Mouse (Mus musculus): ENCODE measurements around the gene Rnf212. TPM values are rescaled to one million over a fixed set of nuclear protein-coding genes. Genes with fewer than 3 reads are reported as not detected.

Rnf212 gene
- polyA plus RNA-seq (2012; rRNA removed; ENCODE audit: low replicate concordance), result not detected in 2 replicates

GRCm38 (mm10) chr5:108774630-108775306, at the start of gene Rnf212:
Rnf212 (minus strand) TSS chr5:108774982.

GRCm38 (mm10) chr5:108808750-108809149, 34.0 kb upstream of the Rnf212 start, which contains the start of gene Vmn2r8:
Vmn2r8 (minus strand) TSS chr5:108808850.

DNA sequence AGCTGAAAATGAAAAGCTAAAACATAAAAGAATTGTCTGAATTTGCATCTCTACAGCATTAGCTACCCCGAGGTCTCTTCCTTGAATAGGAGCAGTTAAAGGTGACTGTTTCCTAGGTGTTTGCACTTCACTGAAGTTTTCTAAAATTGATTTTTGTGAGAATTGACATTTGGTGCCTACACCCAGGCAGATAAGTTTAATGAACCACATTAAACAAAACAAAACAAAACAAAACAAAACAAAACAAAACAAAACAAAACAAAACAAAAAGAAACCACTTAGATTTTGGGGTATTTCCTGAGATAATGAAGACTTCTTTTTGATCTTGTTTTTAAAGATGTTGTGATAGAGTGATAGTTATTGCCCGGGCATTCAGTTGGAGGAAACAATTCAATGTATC, 20.5 kb upstream of the Rnf212 start, which contains the start of gene Tmed11:
Gene Tmed11 (minus strand): TSS at position 101 of the 400 bp plus-strand sequence.

DNA sequence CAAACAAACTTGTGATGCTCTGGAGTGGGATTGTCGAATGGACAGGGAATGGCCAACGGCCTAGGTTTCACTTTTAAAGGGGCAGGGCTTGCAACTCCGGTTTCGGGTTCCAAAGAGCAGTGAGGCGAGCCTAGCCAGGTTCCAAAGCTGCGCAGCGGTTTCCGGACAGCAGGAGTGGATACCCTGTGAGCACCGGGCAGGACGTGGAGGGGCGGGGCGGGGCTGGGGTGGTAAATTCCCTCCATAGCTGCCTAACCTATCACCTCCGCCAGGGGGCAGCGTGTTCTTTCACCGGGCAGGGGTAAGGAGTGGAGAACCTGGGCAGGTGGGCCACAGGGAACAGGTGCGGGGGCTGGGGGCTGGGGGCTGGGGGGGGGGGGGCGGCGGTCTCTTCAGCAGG, 82.5 kb downstream of the Rnf212 start, which contains the start of gene Fgfrl1:
Gene Fgfrl1 (plus strand): TSS at position 112 of the 400 bp plus-strand sequence.

Other genes with a start within 250 kb of the Rnf212 start
- 0.21 TPM in 1 of 2 replicates, not detected in the other for gene Cplx1, start 225.0 kb downstream of the Rnf212 start, polyA plus RNA-seq (2012; rRNA removed; ENCODE audit: low replicate concordance)
- gene Gak, start 145.2 kb downstream of the Rnf212 start, polyA plus RNA-seq (2012; rRNA removed; ENCODE audit: low replicate concordance), result 70.0 and 83.4 TPM in 2 replicates
- 65.1 and 66.8 TPM in 2 replicates for gene Tmem175, start 145.2 kb downstream of the Rnf212 start, polyA plus RNA-seq (2012; rRNA removed; ENCODE audit: low replicate concordance)
- 25.0 and 37.4 TPM in 2 replicates for gene Idua, start 114.7 kb downstream of the Rnf212 start, polyA plus RNA-seq (2012; rRNA removed; ENCODE audit: low replicate concordance)
- gene Dgkq, start 105.3 kb downstream of the Rnf212 start, polyA plus RNA-seq (2012; rRNA removed; ENCODE audit: low replicate concordance), result 22.3 and 38.1 TPM in 2 replicates
- gene Slc26a1, start 99.4 kb downstream of the Rnf212 start, polyA plus RNA-seq (2012; rRNA removed; ENCODE audit: low replicate concordance), result 0.11 and 1.1 TPM in 2 replicates
- 177 and 427 TPM in 2 replicates for gene Fgfrl1, start 82.6 kb downstream of the Rnf212 start, polyA plus RNA-seq (2012; rRNA removed; ENCODE audit: low replicate concordance)
- gene Tmed11, start 20.4 kb upstream of the Rnf212 start, polyA plus RNA-seq (2012; rRNA removed; ENCODE audit: low replicate concordance), result not detected in 2 replicates
- not detected in 2 replicates for gene Vmn2r8, start 33.9 kb upstream of the Rnf212 start, polyA plus RNA-seq (2012; rRNA removed; ENCODE audit: low replicate concordance)
- gene Vmn2r9, start 77.6 kb upstream of the Rnf212 start, polyA plus RNA-seq (2012; rRNA removed; ENCODE audit: low replicate concordance), result not detected in 2 replicates
- gene Vmn2r10, start 231.5 kb upstream of the Rnf212 start, polyA plus RNA-seq (2012; rRNA removed; ENCODE audit: low replicate concordance), result not detected in 2 replicates